Mouse (Mus musculus) liver, postnatal 0 days (tissue): ENCODE data around the gene Lcn12. TPM values are rescaled to one million over a fixed set of nuclear protein-coding genes. Genes with fewer than 3 reads are reported as not detected.

Experiments
- ATAC-seq: fragments of 200-750 bp; cut with Nextera tagmentation; 2 replicates; pipeline ENCODE4 v1.8.0; 2017; ENCODE audit warnings: mild to moderate bottlenecking, moderate library complexity
- DNase-seq: peaks from one replicate; pipeline ENCODE4 v3.0.0-alpha.2; 2016
- H3K27ac ChIP-seq: fragments of 300-500 bp; sonication (generic); 2 replicates; pipeline ENCODE4 v1.5.1; 2014; ENCODE audit warnings: antibody characterized with exemption, moderate library complexity, mild to moderate bottlenecking, low read depth
- H3K27me3 ChIP-seq: fragments of 300-500 bp; sonication (generic); 2 replicates; pipeline ENCODE4 v1.6.1; 2014; ENCODE audit warnings: low read length, control low read depth, mixed read lengths; ENCODE audit not compliant: insufficient read depth
- H3K36me3 ChIP-seq: fragments of 300-500 bp; sonication (generic); replicated peaks from 2 replicates; pipeline ENCODE4 v1.6.1; 2014; ENCODE audit warnings: mild to moderate bottlenecking, control low read depth, low read length, moderate library complexity, mixed read lengths; ENCODE audit not compliant: insufficient read depth
- H3K4me1 ChIP-seq: fragments of 300-500 bp; sonication (generic); 2 replicates; pipeline ENCODE4 v1.6.1; 2014; ENCODE audit warnings: antibody characterized with exemption, mild to moderate bottlenecking, control low read depth; ENCODE audit not compliant: insufficient read depth
- H3K4me2 ChIP-seq: fragments of 300-500 bp; sonication (generic); 2 replicates; pipeline ENCODE4 v1.6.1; 2014; ENCODE audit warnings: low read depth, mild to moderate bottlenecking, low read length, moderate library complexity, mixed read lengths
- H3K4me3 ChIP-seq: fragments of 300-500 bp; sonication (generic); 2 replicates; pipeline ENCODE4 v1.5.1; 2014; ENCODE audit warnings: low read depth, low read length
- H3K9ac ChIP-seq: fragments of 300-500 bp; sonication (generic); replicated peaks from 2 replicates; pipeline ENCODE4 v1.6.1; 2014; ENCODE audit warnings: mild to moderate bottlenecking, moderate library complexity
- H3K9me3 ChIP-seq: fragments of 300-500 bp; sonication (generic); 2 replicates; pipeline ENCODE4 v1.6.1; 2016; ENCODE audit warnings: mild to moderate bottlenecking, control low read depth, low read length, mixed read lengths
- CTCF ChIP-seq: sonication (generic); IDR thresholded peaks from 2 replicates; pipeline ENCODE4 v1.5.1; 2016; ENCODE audit warnings: antibody characterized with exemption, low read depth
- EP300 ChIP-seq: IDR thresholded peaks from 2 replicates; pipeline ENCODE4 v1.6.1; 2016; ENCODE audit warnings: antibody characterized with exemption, low read depth, mild to moderate bottlenecking
- WGBS: fragments of 180-500 bp; shearing (Covaris S2); extraction: QIAGEN DNeasy Blood & Tissue Kit; methylation state at CpG from one replicate; pipeline ENCODE4 v1.1.7; 2014; ENCODE audit not compliant: insufficient replicate concordance; 5-methylcytosine and 5-hydroxymethylcytosine counted together
- polyA plus RNA-seq: library from polyadenylated mRNA; unstranded; fragments of >200 nt; fragmentation: Nextera tagmentation; extraction: Ambion mirVana; gene quantifications from 2 replicates; pipeline ENCODE4 v1.2.1, GENCODE M21; 2015

Lcn12 gene
- polyA plus RNA-seq, 1 experiment from 2014 or later = not detected

- no peak for TF ChIP-seq EP300
- no peak for TF ChIP-seq CTCF
- H3K4me1 ChIP-seq = peaks cover 19% of the 10 kb centered on the region
- H3K27me3 ChIP-seq = no peaks in the 10 kb centered on the region
- H3K9ac ChIP-seq = no peak overlapping the region
- WGBS = 49% methylated on average over 2 of the region's 2 CpGs
- no peaks in the 10 kb centered on the region for H3K9me3 ChIP-seq
- H3K4me3 ChIP-seq = peak overlapping the region; percentile 13; the same call in 1 of the 2 replicates
- H3K27ac ChIP-seq = peak overlapping the region; percentile 66
- ATAC-seq (no peak), DNase-seq (no peak)
- H3K36me3 ChIP-seq = no peaks in the 10 kb centered on the region
- H3K4me2 ChIP-seq = peak overlapping the region; percentile 33
Observed at GRCm38 (mm10) chr2:25465256-25465655, 28.5 kb downstream of the Lcn12 start.

GRCm38 (mm10) chr2:25463630-25464029 lies 30.1 kb downstream of the Lcn12 start:
- Histone ChIP-seq H3K36me3 (0 out of 2 replicates have a peak, but pooled peaks cover 6% of the 10 kb centered on the region), H3K4me3 (no peak overlapping the region), H3K27ac (no peak overlapping the region), H3K4me1 (peaks cover 30% of the 10 kb centered on the region), H3K4me2 (no peak overlapping the region), H3K9me3 (no peaks in the 10 kb centered on the region), H3K9ac (no peak overlapping the region), H3K27me3 (no peaks in the 10 kb centered on the region)
- 77% methylated on average over 3 of the region's 3 CpGs for WGBS
- TF ChIP-seq EP300 (no peak), CTCF (no peak)
- DNase-seq = no peak
- ATAC-seq = no peak

GRCm38 (mm10) chr2:25461407-25461806 lies 32.3 kb downstream of the Lcn12 start:
- WGBS = 15% methylated on average over 3 of the region's 3 CpGs
- no peak for TF ChIP-seq EP300
- TF ChIP-seq CTCF = no peak
- peaks cover 30% of the 10 kb centered on the region for H3K4me1 ChIP-seq
- peak overlapping the region; percentile 71 for H3K27ac ChIP-seq
- H3K9me3 ChIP-seq = no peaks in the 10 kb centered on the region
- H3K36me3 ChIP-seq = 0 out of 2 replicates have a peak, but pooled peaks cover 9% of the 10 kb centered on the region
- ATAC-seq = no peak
- H3K9ac ChIP-seq = no peak overlapping the region
- peak overlapping the region; percentile 54; the same call in 1 of the 2 replicates for H3K4me3 ChIP-seq
- no peaks in the 10 kb centered on the region for H3K27me3 ChIP-seq
- peak overlapping the region; percentile 74 for H3K4me2 ChIP-seq
- no peak for DNase-seq

- under 1% methylated on average over 48 of the region's 48 CpGs for WGBS
- H3K27me3 ChIP-seq = no peaks in the 10 kb centered on the region
- H3K4me2 ChIP-seq = peak within 1 kb of the TSS; percentile 74
- DNase-seq (peak; percentile 95), ATAC-seq (peak; percentile 93)
- TF ChIP-seq EP300 = no peak
- TF ChIP-seq CTCF = no peak
- H3K27ac ChIP-seq = peak within 1 kb of the TSS; percentile 71
- H3K36me3 ChIP-seq = 0 out of 2 replicates have a peak, but pooled peaks cover 9% of the 10 kb centered on the region
- peaks cover 30% of the 10 kb centered on the region for H3K4me1 ChIP-seq
- H3K9ac ChIP-seq = peak within 1 kb of the TSS; percentile 50
- H3K4me3 ChIP-seq = peak within 1 kb of the TSS; percentile 54
- no peaks in the 10 kb centered on the region for H3K9me3 ChIP-seq
Observed at GRCm38 (mm10) chr2:25460551-25461309, 33.0 kb downstream of the Lcn12 start, which contains the start of gene Paxx. Gene Paxx, minus strand, starts transcription at chr2:25461094.

- no peaks in the 10 kb centered on the region for H3K27me3 ChIP-seq
- H3K36me3 ChIP-seq = 0 out of 2 replicates have a peak, but pooled peaks cover 9% of the 10 kb centered on the region
- no peaks in the 10 kb centered on the region for H3K9me3 ChIP-seq
- H3K27ac ChIP-seq = peak overlapping the region; percentile 71
- DNase-seq = no peak
- peak overlapping the region; percentile 54 for H3K4me3 ChIP-seq
- H3K4me1 ChIP-seq = peaks cover 25% of the 10 kb centered on the region
- no peak for ATAC-seq
- peak overlapping the region; percentile 74 for H3K4me2 ChIP-seq
- H3K9ac ChIP-seq = peak overlapping the region; percentile 50
- WGBS = 33% methylated on average over 5 of the region's 5 CpGs
- TF ChIP-seq CTCF = no peak
- no peak for TF ChIP-seq EP300
Observed at GRCm38 (mm10) chr2:25460135-25460534, 33.6 kb downstream of the Lcn12 start.

- peak; percentile 44 for DNase-seq
- H3K27me3 ChIP-seq = no peaks in the 10 kb centered on the region
- no peak overlapping the region for H3K4me2 ChIP-seq
- no peak overlapping the region for H3K9ac ChIP-seq
- H3K4me3 ChIP-seq = no peak overlapping the region
- TF ChIP-seq CTCF (peak; percentile 23; the same call in 1 of the 2 replicates), EP300 (no peak)
- H3K9me3 ChIP-seq = no peaks in the 10 kb centered on the region
- H3K4me1 ChIP-seq = peaks cover 20% of the 10 kb centered on the region
- no peak overlapping the region for H3K27ac ChIP-seq
- ATAC-seq = no peak
- WGBS = 75% methylated on average over 5 of the region's 5 CpGs
- H3K36me3 ChIP-seq = 0 out of 2 replicates have a peak, but pooled peaks cover 9% of the 10 kb centered on the region
Observed at GRCm38 (mm10) chr2:25458911-25459310, 34.8 kb downstream of the Lcn12 start.
